Mouse (Mus musculus) layer of hippocampus, postnatal 10 days (tissue): ENCODE data around the gene Myo3b. TPM values are rescaled to one million over a fixed set of nuclear protein-coding genes. Genes with fewer than 3 reads are reported as not detected.
A peak's percentile ranks its signal among the peaks of the same experiment; 100 is the strongest.

Experiments used
- DNase-seq, 2 experiments: peaks; one replicate each; pipeline ENCODE4 v3.0.0; 2021; ENCODE audit warnings: low spot score in 2 of 2
- total RNA-seq, 2 experiments: library from RNA; stranded (reverse); gene quantifications; 2 replicates each; pipeline ENCODE4 v1.2.3; 2021

Gene Myo3b
- total RNA-seq, 2 experiments from 2014 or later, result 1.5 to 1.6 TPM

DNA sequence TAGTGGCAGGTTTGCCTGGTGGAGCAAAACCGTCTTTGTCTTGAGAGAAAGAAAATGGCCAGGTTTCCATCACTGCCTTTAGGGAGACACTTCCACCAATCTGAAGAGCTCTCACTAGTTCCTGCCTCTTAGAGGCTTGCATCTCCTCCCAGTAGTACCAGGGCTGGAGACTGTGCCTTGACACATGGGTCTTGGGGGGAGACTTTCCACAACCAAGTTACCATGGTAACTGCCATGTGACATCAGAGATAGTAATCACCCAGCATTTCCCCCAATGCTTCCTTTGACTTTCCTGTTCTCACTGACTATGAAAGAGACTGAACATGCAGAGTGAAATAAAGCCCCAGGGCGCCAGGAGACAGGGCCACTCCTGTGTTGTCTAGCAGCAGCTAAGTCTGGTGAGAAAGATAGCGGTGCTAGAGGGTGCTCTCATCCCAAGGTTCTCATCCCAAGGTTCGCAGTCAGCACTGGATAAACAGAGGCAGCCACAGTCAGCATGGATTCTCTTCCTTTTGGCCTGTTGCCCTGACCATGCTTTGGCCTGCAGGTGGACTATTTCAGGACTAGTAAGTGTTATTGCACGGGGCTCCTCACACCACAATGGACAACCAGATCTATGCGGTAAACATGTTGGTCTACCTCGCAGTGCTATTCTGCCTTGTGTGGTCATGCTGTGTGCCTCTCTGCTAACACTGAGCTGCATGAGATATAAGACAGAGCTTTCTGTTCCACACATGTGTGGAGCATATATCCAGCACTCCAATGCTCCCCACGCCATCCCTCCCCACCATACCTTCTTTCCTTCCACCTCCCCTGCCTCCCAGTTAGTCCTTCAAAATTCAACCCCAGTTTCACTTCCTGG, 223.0 kb downstream of the Myo3b start:
- DNase-seq, result no peak

DNA sequence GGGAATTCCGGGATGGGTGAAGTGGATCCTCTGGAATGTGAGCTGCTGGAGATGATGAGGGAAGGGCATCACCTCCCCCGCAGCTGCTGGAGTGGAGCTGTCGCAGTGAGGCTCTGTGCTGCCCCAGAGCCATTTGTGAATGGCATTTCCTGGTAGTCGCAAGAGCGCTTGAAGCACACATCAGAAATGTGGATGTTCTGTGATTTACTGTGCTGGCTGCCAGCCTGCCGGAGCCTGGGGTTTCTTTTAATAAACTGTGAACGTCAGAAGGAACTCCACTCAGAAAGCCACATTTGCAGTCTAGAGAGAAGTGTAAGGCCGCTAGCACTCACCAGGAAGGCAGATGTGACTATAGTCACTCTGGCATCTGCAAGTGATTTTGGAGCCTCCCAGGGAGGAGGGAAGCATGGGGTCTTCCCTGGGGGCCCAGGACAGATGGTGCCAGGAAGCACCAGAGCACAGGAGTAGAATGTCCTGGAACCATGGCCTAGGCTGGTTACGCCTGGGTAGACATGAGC, 223.7 kb downstream of the Myo3b start:
- DNase-seq, result peak in 1 of 2 experiments; percentile 22

DNA sequence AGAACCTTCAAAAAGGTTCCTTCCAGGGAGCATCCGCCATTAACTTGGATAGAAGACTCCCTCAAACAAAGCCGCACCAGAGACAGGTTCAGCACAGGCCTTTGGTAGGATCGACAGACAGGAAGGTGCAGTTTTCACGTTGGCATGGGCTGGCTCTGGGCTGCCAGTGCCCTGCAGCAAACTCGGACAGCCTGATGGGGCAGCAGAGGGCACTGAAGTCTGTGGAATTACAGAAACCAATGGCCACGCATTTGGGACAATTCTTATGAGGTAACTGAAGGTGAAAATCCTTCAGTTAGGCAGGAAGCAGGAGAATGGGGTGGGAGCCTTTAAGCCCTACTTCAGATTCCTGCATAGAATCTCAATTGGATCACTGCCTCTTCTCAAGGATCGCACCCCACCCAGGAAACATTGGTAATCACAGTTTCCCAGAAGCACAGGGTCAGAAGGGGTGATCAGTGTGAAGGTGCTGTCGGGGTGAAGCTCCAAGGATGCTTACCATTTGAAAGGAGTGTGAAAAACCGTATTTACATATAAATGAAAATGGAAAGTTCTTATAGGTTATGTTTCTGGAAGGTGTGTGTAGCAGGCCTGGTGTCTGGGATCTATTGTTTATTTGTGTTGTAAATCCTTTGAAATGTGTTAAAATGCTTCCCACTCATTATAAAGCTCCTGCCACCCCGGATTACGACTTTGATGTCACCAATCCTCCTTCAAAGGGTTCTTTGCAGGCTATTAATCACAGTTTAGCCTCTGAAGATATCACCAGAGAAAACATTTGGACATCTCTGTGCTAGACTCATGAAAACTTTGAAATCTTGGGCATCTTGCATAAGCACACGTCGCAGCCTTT, 239.7 kb downstream of the Myo3b start:
- peak; percentile 22 to 48 for DNase-seq

DNA sequence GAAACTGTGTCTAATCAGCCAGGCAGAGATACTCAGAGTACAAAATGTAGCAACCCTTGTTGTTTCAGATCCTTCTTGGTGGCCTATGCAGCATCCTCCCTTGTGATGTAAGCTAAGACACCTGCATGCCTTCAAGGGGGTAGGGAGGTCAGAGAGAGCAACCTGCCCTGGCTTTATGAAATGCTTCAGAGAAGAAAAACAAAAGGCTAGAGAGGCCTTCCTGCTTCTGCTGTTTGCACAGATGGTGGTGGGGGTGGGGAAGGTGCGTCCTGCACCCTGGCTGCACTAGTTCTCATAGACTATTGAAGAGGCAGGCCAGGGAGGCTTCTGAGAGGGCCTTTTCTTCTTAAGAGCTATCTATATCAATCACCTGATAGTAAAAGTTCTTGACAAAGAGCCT, 245.2 kb downstream of the Myo3b start:
- DNase-seq, result no peak

DNA sequence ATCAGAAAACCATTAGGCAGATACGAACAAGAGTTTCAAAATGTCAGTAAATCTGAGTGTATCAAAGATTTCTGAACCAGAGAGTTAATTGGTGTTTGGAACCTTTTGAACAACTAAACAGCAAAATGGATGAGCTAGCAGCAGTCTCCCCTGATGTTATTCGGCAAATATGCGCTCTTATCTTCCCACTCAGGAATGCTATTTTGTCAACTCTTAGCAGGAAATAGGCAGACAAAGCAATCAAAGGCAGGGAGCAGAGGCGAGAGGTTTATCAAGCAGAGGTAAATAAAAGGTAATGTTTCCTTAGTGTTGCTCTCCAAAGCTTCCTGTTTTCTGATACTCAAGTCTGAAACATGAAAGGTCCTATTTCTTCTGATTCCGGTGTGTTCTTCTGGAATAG, 252.1 kb downstream of the Myo3b start:
- no peak for DNase-seq

GRCm38 (mm10) chr2:70292776-70293175, 253.8 kb downstream of the Myo3b start:
- no peak for DNase-seq

- no peak for DNase-seq
Measured at GRCm38 (mm10) chr2:70302905-70303304, 264.0 kb downstream of the Myo3b start.

DNA sequence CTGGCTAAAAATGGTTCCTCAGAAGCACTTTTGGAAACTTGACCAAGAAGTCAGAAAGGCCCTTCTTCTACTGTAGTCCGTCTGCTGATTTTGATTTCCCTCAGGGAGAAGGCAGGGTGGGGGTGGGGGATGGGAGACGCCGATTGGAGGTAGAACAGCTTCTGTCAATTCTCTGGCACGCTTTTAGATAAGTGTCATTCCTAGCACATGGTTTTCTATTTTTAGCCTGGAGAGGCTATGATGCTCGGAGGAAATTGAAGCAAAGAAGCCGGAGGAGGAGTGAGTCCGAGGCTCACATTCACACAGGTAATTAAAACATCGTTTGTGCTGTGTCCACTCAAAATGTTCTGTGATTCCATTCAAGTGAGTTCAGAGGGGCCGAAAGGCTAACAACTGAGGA, 276.2 kb downstream of the Myo3b start:
- no peak for DNase-seq

GRCm38 (mm10) chr2:70315734-70316133, 276.8 kb downstream of the Myo3b start:
- no peak for DNase-seq

GRCm38 (mm10) chr2:70317850-70318249, 278.9 kb downstream of the Myo3b start:
- no peak for DNase-seq

DNA sequence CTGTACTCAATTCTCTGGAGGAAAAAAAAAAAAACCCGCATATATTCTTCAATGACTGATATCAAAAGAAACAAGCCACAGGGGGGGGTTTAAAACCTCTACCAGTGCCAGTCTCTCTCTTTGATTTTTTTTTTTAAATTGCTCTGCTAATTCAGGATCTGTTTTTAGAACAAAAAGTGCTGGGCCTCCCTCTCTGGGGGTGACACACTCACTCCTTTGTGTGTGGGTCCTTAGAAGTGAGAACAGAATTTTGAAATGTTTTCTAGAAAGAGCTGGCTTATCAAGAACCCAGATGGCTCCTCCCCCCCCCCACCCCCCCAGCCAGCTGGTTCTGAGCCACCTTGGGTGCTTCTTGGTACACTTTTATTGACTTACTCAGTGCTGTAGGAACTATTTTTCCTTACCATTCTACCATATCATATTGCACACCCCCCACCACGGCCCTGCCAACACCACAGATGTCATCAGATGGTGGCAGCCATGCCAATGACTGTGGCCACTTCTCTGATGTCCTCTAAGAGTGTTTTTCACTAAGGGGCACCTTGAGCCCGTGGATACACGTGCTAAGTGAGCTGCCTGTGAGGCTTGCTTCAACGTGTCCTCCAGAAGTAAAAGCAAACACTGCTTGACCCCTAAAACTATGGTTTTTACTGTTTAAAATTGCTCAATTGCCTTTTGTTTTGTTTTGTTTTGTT, 280.1 kb downstream of the Myo3b start:
- no peak for DNase-seq

- no peak for DNase-seq
Measured at GRCm38 (mm10) chr2:70322767-70323166, 283.8 kb downstream of the Myo3b start.

- DNase-seq, result no peak
Measured at GRCm38 (mm10) chr2:70327602-70328001, 288.7 kb downstream of the Myo3b start.

- no peak for DNase-seq
Measured at GRCm38 (mm10) chr2:70332905-70333304, 294.0 kb downstream of the Myo3b start.

DNA sequence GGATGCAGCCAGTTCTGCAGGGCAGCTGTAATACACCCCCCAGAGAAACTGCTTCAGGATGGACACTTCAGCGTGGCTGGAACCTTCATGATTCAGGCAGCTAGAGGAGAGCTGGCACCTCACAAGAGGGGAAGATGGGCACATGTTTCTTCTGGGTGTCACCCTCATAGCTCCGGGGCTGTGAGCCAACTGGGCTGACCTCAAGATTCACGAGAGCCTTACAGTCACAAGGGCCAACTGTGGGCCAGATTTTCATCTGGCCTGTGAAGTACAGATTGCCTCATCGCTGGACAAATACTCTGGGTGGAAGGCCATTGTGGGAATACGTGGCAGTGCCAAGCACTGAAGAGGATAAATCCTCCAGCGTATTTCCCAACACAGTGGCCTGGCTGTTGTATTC, 294.6 kb downstream of the Myo3b start:
- DNase-seq, result no peak

DNA sequence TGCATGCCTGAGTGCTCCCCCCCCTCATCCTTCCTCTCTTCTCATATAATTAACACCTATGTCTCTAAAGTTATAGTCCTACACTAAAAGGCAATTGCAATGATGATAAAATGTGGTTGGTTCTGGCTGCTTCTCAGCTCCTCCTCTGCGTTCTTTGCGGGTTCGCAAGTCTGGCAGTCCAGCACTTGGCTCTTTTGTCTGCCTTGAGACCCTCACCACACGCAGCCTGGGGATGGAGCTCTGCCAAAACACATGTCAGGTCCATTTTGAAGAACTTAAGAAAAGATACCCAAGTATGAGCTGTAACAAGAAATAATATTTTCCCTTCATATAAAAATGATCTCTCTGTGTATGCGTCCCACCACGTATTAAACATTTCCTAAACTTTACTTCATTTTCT, 297.6 kb downstream of the Myo3b start:
- DNase-seq, result no peak

DNA sequence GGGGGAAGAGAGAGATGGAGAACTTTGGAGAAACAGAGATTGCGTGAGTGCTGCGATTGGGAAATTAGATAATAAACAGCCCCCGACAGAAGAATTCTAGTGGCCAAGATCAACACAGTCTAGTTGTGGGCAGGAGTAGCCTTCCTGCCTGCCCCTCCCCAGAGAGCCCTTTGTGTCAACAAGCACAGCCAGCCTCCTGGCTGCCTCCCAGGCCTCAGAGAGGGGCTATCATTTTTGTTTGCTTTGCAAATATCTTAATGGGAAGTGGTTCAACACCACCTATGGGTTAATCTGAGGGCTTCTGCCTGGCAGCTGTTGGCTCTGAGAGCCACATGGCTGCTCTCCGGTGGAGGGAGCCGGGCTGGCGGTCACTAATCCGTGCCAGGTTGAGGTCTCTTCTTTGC, 298.3 kb downstream of the Myo3b start:
- no peak for DNase-seq

- no peak for DNase-seq
Measured at GRCm38 (mm10) chr2:70337869-70338268, 298.9 kb downstream of the Myo3b start.

DNA sequence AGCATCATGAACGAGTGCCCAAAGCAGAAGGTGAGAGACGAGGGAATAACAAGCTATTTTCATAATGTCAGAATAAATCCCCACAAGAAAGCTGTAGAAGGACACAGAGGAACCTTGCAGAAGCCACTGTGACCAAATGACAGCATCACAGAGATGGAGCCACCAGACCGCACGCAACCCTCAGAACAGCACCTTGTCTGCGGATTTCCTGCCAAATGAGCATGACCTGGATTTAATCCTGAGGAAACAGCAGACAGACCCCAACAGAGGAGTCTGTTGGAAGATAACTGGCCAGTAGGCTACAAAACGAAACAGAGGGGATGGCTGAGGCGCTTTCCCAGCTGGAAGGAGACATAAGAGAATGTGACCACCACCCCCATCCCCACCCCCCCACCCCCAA, 300.1 kb downstream of the Myo3b start:
- no peak for DNase-seq

DNA sequence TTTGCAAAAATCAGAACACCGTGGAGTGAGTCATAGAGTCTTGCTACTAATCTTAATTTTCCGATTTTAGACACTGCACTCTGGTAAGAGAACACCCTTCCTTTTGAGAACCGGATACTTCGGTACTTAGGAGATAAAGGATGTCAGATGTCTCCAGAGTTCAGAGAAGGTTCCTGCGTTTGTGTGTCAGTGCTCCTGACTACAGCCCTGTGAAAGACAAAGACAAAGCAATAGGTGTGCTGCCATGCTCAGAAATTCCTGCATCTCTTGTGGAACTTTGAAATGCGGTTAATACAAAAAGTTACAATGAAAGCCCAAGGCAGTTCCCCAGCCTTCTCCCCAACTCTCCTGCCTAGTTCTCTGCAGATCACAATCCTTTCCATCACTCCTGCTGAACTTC, 300.6 kb downstream of the Myo3b start:
- DNase-seq, result no peak

DNA sequence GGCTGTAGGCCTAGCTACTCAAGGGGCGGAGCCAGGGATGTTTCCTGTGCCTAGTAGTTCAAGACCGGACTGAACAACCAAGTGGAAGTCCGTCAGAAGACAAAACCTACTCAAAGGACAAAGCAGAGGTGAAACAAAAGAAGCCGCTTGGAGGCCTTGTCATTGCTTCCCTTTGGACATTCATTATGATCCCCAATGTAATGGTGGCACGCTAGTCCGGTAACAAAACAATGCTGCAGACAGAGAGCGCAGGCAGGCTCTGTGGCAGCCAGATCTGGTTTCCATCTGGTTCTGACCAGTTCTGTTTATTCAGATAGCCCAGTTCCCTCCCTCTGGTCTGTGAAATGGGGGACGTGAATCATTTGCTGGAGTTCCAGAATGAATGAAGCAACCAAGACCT, 301.3 kb downstream of the Myo3b start:
- DNase-seq, result no peak

DNA sequence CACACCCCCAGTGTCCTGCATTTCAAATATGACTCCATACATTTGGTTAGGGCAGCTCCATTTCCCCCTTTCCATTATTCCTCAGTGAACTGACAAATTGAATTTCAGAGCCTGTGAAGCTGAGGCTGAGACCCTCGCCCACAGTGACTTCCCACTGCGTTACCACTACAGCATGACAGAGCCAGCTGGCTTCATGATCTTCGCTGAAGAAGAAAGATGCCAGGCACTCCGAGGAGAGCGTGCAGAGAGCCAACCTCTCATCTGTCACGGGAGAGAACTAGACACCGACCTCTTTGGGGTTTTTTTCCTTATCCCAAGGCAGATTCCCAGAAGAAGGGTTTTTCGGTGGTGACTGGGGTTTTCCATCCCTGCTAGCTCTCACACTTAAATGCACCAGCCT, 306.2 kb downstream of the Myo3b start:
- DNase-seq, result no peak
